Mouse (Mus musculus): ENCODE measurements around the gene Rnf207.

Rnf207 gene

DNA sequence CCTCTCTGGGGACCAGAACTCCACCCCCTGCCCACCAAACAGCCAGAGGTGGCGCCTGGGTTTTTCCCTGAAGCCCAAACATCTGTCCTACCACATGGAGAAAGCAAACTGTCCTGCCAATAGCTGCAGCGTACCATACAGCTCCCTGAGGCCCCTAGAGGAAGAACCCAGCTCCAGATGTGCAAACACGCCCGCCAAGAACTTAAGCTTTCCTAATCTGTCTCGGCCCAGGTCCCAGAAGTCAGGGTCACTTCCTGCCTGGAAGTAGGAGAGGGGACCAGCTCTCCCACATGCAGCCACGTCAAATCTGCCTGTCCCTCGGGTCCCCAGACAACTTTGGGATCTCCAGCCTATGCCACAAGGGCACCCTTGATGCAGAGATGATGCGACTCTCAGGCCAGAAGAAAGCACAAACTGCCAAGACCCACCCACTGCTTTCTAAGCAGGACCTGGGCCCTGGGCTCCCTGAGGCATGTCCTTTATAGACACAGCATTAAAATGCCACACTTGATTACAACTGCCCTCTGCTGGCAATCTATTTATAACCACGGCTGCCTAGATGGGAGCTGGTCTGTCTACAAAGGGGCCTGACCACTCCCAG, 46.2 kb downstream of the Rnf207 start:
- no peak for DNase-seq (ENCODE audit: low read depth)

DNA sequence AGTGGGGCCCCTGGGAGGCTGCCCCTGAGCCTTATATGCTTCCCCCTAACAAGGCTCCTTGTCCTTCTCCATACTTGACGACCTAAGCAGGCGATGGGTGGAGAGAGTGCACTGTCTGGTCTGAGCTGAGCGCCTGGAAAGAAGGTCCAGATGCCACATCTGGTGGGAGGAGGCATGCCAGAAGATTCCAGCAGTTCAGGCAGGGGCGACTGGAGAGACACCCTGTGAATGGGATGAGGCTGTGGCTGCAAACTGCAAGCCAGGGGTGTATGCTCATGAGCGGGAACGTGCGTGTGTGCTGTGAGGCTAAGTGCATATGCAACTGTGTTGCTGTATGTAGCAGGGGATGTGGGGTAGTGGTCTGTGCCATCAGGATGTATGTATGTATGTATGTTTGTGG, 46.8 kb downstream of the Rnf207 start:
- DNase-seq (ENCODE audit: low read depth): no peak

GRCm38 (mm10) chr4:152271334-152271733, 47.5 kb downstream of the Rnf207 start:
- no peak for DNase-seq (ENCODE audit: low read depth)

DNA sequence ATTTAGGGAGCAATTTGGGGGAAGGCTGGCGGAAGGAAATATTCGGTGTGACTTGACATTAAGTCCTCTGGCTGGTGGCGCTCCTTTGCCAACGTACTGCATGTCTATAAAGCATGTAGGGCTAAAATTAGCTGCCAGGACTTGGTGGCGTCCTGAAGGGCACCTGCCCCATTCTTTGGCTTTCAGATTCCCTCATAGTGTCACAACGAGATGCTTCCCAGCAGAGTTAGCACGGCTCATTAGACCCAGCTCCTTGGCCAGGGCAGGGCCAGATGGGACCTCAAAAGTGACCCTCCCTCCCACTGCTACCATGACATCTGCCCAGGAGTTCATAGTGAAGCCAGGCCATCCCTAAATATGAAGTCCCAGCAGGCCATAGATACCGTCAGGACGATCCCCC, 48.2 kb downstream of the Rnf207 start:
- DNase-seq (ENCODE audit: low read depth): no peak

DNA sequence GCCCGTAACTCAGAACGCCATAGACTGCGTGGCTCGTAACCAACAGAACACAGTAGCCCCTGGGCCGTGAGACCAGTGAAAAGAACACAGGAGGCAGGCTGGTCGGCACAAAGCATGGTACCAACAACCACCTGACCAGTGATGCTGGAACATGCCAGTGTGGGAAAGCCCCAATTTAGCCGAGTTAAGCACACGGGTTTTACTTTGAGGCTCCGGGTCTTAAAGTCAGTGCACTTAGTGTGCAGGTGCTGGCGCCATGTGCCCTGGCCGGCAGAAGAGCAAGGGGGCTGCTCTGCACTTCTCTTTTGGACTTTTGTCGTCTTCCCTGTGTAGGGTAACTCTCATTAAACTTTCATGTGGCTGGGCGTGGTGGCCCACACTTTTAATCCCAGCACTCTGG, 48.8 kb downstream of the Rnf207 start:
- DNase-seq (ENCODE audit: low read depth): no peak

- DNase-seq (ENCODE audit: low read depth): no peak
These were observed 50.9 kb downstream of the Rnf207 start for GRCm38 (mm10) chr4:152267748-152268369.

DNA sequence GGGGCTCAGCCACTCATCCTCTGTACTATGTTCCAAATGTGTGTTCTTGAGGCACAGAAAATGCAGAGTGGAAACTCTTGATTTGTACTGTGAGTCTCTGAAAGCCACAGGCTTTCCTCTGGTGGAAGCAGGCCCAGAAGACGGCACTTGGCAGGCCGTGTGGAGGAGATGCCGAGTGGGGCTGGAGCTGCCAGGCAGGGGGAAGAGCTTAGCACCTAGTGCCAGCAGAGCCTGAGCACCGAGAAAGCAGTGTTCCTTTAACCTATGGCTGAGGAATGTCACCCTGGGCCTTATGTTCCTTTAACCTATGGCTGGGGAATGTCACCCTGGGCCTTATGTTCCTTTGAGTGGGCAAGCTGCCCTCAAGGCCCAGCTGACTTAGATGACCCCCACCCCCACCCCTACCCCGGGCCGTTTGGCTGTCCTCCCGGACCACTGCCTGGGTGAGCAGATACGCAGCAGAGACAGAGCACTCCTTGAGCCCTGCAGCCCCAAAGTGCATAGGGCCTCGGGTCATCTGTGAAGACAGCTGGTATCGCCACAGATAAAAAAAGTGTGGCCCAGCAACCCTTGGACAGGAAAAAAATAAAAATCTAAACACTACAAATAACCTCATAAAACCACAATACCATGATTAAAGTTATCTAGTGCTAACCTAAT, 52.4 kb downstream of the Rnf207 start:
- DNase-seq (ENCODE audit: low read depth): no peak

GRCm38 (mm10) chr4:152265791-152266190, 53.0 kb downstream of the Rnf207 start:
- DNase-seq (ENCODE audit: low read depth): no peak

- DNase-seq (ENCODE audit: low read depth): no peak
These were observed 53.8 kb downstream of the Rnf207 start for GRCm38 (mm10) chr4:152264867-152265568.

- DNase-seq (ENCODE audit: low read depth): no peak
These were observed 54.6 kb downstream of the Rnf207 start for GRCm38 (mm10) chr4:152264177-152264530.

GRCm38 (mm10) chr4:152263512-152264176, 55.1 kb downstream of the Rnf207 start:
- no peak for DNase-seq (ENCODE audit: low read depth)

- DNase-seq (ENCODE audit: low read depth): no peak
These were observed 55.7 kb downstream of the Rnf207 start for GRCm38 (mm10) chr4:152263089-152263488.

DNA sequence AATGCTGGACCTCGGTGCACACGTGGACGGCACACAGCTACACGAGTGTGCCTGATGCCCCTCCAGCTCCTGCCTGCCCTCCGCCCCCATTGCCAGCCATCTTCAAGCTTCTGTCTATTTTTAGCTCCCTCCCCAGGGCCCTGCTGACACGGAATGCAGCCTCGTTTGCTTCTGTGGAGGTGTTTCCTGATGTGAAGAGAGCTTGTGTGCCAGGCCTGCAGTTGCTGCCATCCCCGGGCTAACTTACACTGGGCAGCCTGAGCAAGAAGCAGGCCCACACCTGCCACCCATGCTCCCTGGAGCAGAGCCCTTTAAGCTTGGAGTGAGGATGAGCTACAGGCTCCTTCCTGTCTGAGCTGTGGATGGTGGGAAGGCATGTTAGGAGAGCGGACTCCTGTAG, 56.6 kb downstream of the Rnf207 start:
- DNase-seq (ENCODE audit: low read depth): no peak

DNA sequence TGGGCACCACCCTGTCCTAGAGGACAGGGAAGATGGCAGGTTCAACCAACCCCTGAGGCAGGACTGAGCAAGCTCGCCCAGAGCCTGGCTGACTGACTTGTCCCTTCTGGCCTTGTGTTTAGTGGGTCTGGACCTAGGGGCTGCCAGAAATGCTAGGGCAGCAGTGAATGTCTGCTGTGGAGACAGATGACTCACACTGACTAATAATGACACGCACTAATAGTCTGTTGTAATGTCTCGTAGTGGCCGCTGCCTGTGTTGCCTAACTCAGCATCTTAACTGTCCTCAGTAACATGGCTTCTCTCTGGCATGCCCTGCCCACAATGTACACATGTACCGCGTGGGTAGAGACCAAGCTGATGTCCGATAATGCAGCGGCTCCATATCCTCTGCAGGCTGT, 58.3 kb downstream of the Rnf207 start:
- DNase-seq (ENCODE audit: low read depth): no peak

DNA sequence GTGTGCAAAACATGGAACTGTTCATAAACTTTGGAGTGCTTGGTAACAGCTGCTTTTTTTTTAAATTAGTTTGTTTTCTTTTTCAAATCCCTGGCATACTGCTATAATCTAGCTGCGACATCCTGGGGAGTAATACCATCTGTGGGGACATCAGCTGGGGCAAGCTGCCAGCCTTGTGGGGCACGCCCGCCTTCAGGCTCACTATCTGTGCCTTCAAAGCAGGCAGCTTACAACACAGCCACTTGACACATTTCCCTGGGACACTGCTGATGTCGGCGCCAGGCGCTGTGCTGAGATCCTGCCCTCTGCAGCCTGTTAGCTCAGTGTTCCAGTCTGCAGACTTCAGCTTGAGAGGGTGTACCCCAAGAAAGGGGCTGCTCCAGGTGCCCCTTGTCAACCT, 61.7 kb downstream of the Rnf207 start:
- no peak for DNase-seq (ENCODE audit: low read depth)

Data from c-Kit-positive CD71-negative TER-119-negative erythroid progenitor cells, embryonic 14.5 days (primary cell).